Mouse (Mus musculus): ENCODE results near the gene Ldlrap1. TPM values are rescaled to one million over a fixed set of nuclear protein-coding genes. Genes with fewer than 3 reads are reported as not detected.

The Ldlrap1 gene
- polyA plus RNA-seq, 1 experiment, result 17.9 TPM

- DNase-seq (ENCODE audit: low spot score), result no peak
Observed at GRCm38 (mm10) chr4:134751682-134752380, 16.0 kb downstream of the Ldlrap1 start.

GRCm38 (mm10) chr4:134750825-134751224, 17.0 kb downstream of the Ldlrap1 start:
- DNase-seq (ENCODE audit: low spot score), result no peak

- DNase-seq (ENCODE audit: low spot score), result no peak
Observed at GRCm38 (mm10) chr4:134750263-134750662, 17.6 kb downstream of the Ldlrap1 start.

GRCm38 (mm10) chr4:134749301-134750030, 18.4 kb downstream of the Ldlrap1 start:
- DNase-seq (ENCODE audit: low spot score), result no peak

GRCm38 (mm10) chr4:134745900-134746661, 21.7 kb downstream of the Ldlrap1 start:
- no peak for DNase-seq (ENCODE audit: low spot score)

GRCm38 (mm10) chr4:134743881-134744633, 23.8 kb downstream of the Ldlrap1 start:
- DNase-seq (ENCODE audit: low spot score), result no peak

- DNase-seq (ENCODE audit: low spot score), result no peak
Observed at GRCm38 (mm10) chr4:134741949-134742348, 25.9 kb downstream of the Ldlrap1 start.

- no peak for DNase-seq (ENCODE audit: low spot score)
Observed at GRCm38 (mm10) chr4:134740186-134740585, 27.6 kb downstream of the Ldlrap1 start.

GRCm38 (mm10) chr4:134739530-134739929, 28.3 kb downstream of the Ldlrap1 start:
- DNase-seq (ENCODE audit: low spot score), result no peak

- DNase-seq (ENCODE audit: low spot score), result no peak
Observed at GRCm38 (mm10) chr4:134737365-134737910, 30.4 kb downstream of the Ldlrap1 start.

GRCm38 (mm10) chr4:134736147-134736546, 31.7 kb downstream of the Ldlrap1 start:
- no peak for DNase-seq (ENCODE audit: low spot score)

- no peak for DNase-seq (ENCODE audit: low spot score)
Observed at GRCm38 (mm10) chr4:134734629-134735081, 33.2 kb downstream of the Ldlrap1 start.

GRCm38 (mm10) chr4:134734038-134734628, 33.7 kb downstream of the Ldlrap1 start:
- DNase-seq (ENCODE audit: low spot score), result peak; percentile 68

GRCm38 (mm10) chr4:134733371-134733770, 34.5 kb downstream of the Ldlrap1 start:
- DNase-seq (ENCODE audit: low spot score), result no peak

GRCm38 (mm10) chr4:134730106-134730505, 37.7 kb downstream of the Ldlrap1 start:
- DNase-seq (ENCODE audit: low spot score), result no peak

- no peak for DNase-seq (ENCODE audit: low spot score)
Observed at GRCm38 (mm10) chr4:134725735-134726345, 42.0 kb downstream of the Ldlrap1 start.

- no peak for DNase-seq (ENCODE audit: low spot score)
Observed at GRCm38 (mm10) chr4:134724974-134725373, 42.9 kb downstream of the Ldlrap1 start.

- no peak for DNase-seq (ENCODE audit: low spot score)
Observed at GRCm38 (mm10) chr4:134723251-134723650, 44.6 kb downstream of the Ldlrap1 start.

- no peak for DNase-seq (ENCODE audit: low spot score)
Observed at GRCm38 (mm10) chr4:134721076-134721475, 46.7 kb downstream of the Ldlrap1 start.

- no peak for DNase-seq (ENCODE audit: low spot score)
Observed at GRCm38 (mm10) chr4:134720371-134720770, 47.5 kb downstream of the Ldlrap1 start.
